Mouse (Mus musculus) embryonic facial prominence, embryonic 13.5 days (tissue): ENCODE data around the gene Rnf144b. TPM values are rescaled to one million over a fixed set of nuclear protein-coding genes. Genes with fewer than 3 reads are reported as not detected.

ENCODE experiments used
- ATAC-seq: fragments of 200-750 bp; cut with Nextera tagmentation; 2 replicates; pipeline ENCODE4 v1.8.0; 2017; ENCODE audit warnings: low read depth; ENCODE audit not compliant: insufficient number of reproducible peaks, insufficient read depth, low FRiP score, low TSS enrichment
- H3K27ac ChIP-seq: fragments of 300-500 bp; sonication (generic); 2 replicates; pipeline ENCODE4 v1.5.1; 2015; ENCODE audit warnings: moderate library complexity, mild to moderate bottlenecking, inconsistent platforms
- H3K27me3 ChIP-seq: fragments of 300-500 bp; sonication (generic); 2 replicates; pipeline ENCODE4 v1.6.1; 2015; ENCODE audit warnings: mild to moderate bottlenecking, inconsistent platforms
- H3K36me3 ChIP-seq: fragments of 300-500 bp; sonication (generic); 2 replicates; pipeline ENCODE4 v1.6.1; 2015; ENCODE audit warnings: mild to moderate bottlenecking, inconsistent platforms
- H3K4me1 ChIP-seq: fragments of 300-500 bp; sonication (generic); 2 replicates; pipeline ENCODE4 v1.6.1; 2015; ENCODE audit warnings: inconsistent platforms
- H3K4me2 ChIP-seq: fragments of 300-500 bp; sonication (generic); 2 replicates; pipeline ENCODE4 v1.6.1; 2015; ENCODE audit warnings: moderate library complexity, mild to moderate bottlenecking, inconsistent platforms
- H3K4me3 ChIP-seq: fragments of 300-500 bp; sonication (generic); 2 replicates; pipeline ENCODE4 v1.5.1; 2015; ENCODE audit warnings: mild to moderate bottlenecking, inconsistent platforms
- H3K9ac ChIP-seq: fragments of 300-500 bp; sonication (generic); 2 replicates; pipeline ENCODE4 v1.6.1; 2015; ENCODE audit warnings: mild to moderate bottlenecking, inconsistent platforms
- H3K9me3 ChIP-seq: fragments of 300-500 bp; sonication (generic); 2 replicates; pipeline ENCODE4 v1.6.1; 2016; ENCODE audit warnings: inconsistent platforms
- WGBS: fragments of 180-500 bp; shearing (Covaris S2); methylation state at CpG from one replicate; pipeline ENCODE4 v1.1.7; 2015; ENCODE audit warnings: mixed read lengths; 5-methylcytosine and 5-hydroxymethylcytosine counted together
- polyA plus RNA-seq: library from polyadenylated mRNA; unstranded; fragments of >200 nt; fragmentation: Nextera tagmentation; extraction: Ambion mirVana; gene quantifications from 2 replicates; pipeline ENCODE4 v1.2.1, GENCODE M21; 2015

Rnf144b gene
- polyA plus RNA-seq, 1 experiment from 2014 or later: 2.2 TPM

- Histone ChIP-seq H3K27ac (no peak overlapping the region), H3K4me1 (no peaks in the 10 kb centered on the region), H3K27me3 (no peaks in the 10 kb centered on the region), H3K4me2 (no peak overlapping the region), H3K9me3 (no peaks in the 10 kb centered on the region), H3K4me3 (no peak overlapping the region), H3K36me3 (no peaks in the 10 kb centered on the region), H3K9ac (no peak overlapping the region)
- 78% methylated on average over 5 of the region's 5 CpGs for WGBS
- ATAC-seq: no peak
Observed at GRCm38 (mm10) chr13:47182366-47182765, 59.9 kb downstream of the Rnf144b start.

- H3K4me3 ChIP-seq: no peak overlapping the region
- no peak for ATAC-seq
- no peaks in the 10 kb centered on the region for H3K36me3 ChIP-seq
- no peak overlapping the region for H3K27ac ChIP-seq
- H3K4me2 ChIP-seq: no peak overlapping the region
- no peaks in the 10 kb centered on the region for H3K4me1 ChIP-seq
- no peak overlapping the region for H3K9ac ChIP-seq
- 81% methylated on average over 9 of the region's 9 CpGs for WGBS
- no peaks in the 10 kb centered on the region for H3K27me3 ChIP-seq
- H3K9me3 ChIP-seq: no peaks in the 10 kb centered on the region
Observed at GRCm38 (mm10) chr13:47183033-47183730, 60.7 kb downstream of the Rnf144b start.

- no peak overlapping the region for H3K9ac ChIP-seq
- H3K4me1 ChIP-seq: no peaks in the 10 kb centered on the region
- H3K4me3 ChIP-seq: no peak overlapping the region
- whole genome bisulfite sequencing: 64% methylated on average over 9 of the region's 9 CpGs
- no peak overlapping the region for H3K4me2 ChIP-seq
- no peak for ATAC-seq
- H3K27ac ChIP-seq: no peak overlapping the region
- no peaks in the 10 kb centered on the region for H3K36me3 ChIP-seq
- H3K9me3 ChIP-seq: no peaks in the 10 kb centered on the region
- H3K27me3 ChIP-seq: no peaks in the 10 kb centered on the region
Observed at GRCm38 (mm10) chr13:47183771-47184170, 61.3 kb downstream of the Rnf144b start.

GRCm38 (mm10) chr13:47187836-47188235 is 65.4 kb downstream of the Rnf144b start:
- ATAC-seq: no peak
- H3K4me3 ChIP-seq: no peak overlapping the region
- WGBS: 80% methylated on average over 4 of the region's 4 CpGs

GRCm38 (mm10) chr13:47189971-47190370 is 67.5 kb downstream of the Rnf144b start:
- ATAC-seq: no peak
- Histone ChIP-seq H3K27me3 (peaks cover 30% of the 10 kb centered on the region), H3K4me2 (no peak overlapping the region), H3K4me1 (peaks cover 22% of the 10 kb centered on the region), H3K36me3 (no peaks in the 10 kb centered on the region), H3K9me3 (no peaks in the 10 kb centered on the region), H3K27ac (no peak overlapping the region), H3K9ac (no peak overlapping the region), H3K4me3 (no peak overlapping the region)
- 83% methylated on average over 7 of the region's 7 CpGs for WGBS

More at GRCm38 (mm10) chr13:47187836-47188235, 65.4 kb downstream of the Rnf144b start:
- no peak overlapping the region for H3K27ac ChIP-seq
- peaks cover 10% of the 10 kb centered on the region for H3K27me3 ChIP-seq
- H3K9ac ChIP-seq: no peak overlapping the region
- H3K36me3 ChIP-seq: no peaks in the 10 kb centered on the region
- no peaks in the 10 kb centered on the region for H3K9me3 ChIP-seq
- no peak overlapping the region for H3K4me2 ChIP-seq
- peaks cover 2% of the 10 kb centered on the region; the same call in 1 of the 2 replicates for H3K4me1 ChIP-seq

GRCm38 (mm10) chr13:47192200-47192599 is 69.7 kb downstream of the Rnf144b start:
- no peak overlapping the region for H3K27ac ChIP-seq
- H3K9ac ChIP-seq: no peak overlapping the region
- H3K27me3 ChIP-seq: peaks cover 40% of the 10 kb centered on the region
- H3K4me3 ChIP-seq: no peak overlapping the region
- H3K36me3 ChIP-seq: no peaks in the 10 kb centered on the region
- H3K4me1 ChIP-seq: peaks cover 26% of the 10 kb centered on the region
- no peaks in the 10 kb centered on the region for H3K9me3 ChIP-seq
- ATAC-seq: no peak
- H3K4me2 ChIP-seq: no peak overlapping the region
- WGBS: 73% methylated on average over 2 of the region's 2 CpGs

- WGBS: 51% methylated on average over 5 of the region's 5 CpGs
- no peak overlapping the region for H3K4me3 ChIP-seq
- peaks cover 40% of the 10 kb centered on the region for H3K27me3 ChIP-seq
- H3K9ac ChIP-seq: no peak overlapping the region
- no peak overlapping the region for H3K27ac ChIP-seq
- no peaks in the 10 kb centered on the region for H3K9me3 ChIP-seq
- no peak for ATAC-seq
- H3K4me1 ChIP-seq: peaks cover 29% of the 10 kb centered on the region
- H3K36me3 ChIP-seq: no peaks in the 10 kb centered on the region
- peak overlapping the region; percentile 88; the same call in 1 of the 2 replicates for H3K4me2 ChIP-seq
Observed at GRCm38 (mm10) chr13:47192771-47193170, 70.3 kb downstream of the Rnf144b start.

- Histone ChIP-seq H3K27ac (peak overlapping the region; percentile 60), H3K9me3 (no peaks in the 10 kb centered on the region), H3K9ac (peak overlapping the region; percentile 69), H3K4me1 (peaks cover 35% of the 10 kb centered on the region), H3K27me3 (peaks cover 40% of the 10 kb centered on the region), H3K4me3 (peak overlapping the region; percentile 52), H3K4me2 (peak overlapping the region; percentile 88), H3K36me3 (no peaks in the 10 kb centered on the region)
- 9% methylated on average over 32 of the region's 32 CpGs for WGBS
- ATAC-seq: peak; percentile 62; the same call in 1 of the 2 replicates
Observed at GRCm38 (mm10) chr13:47193326-47194153, 71.1 kb downstream of the Rnf144b start.

- peak overlapping the region; percentile 88 for H3K4me2 ChIP-seq
- H3K27me3 ChIP-seq: peaks cover 40% of the 10 kb centered on the region
- H3K4me3 ChIP-seq: peak overlapping the region; percentile 52
- no peak for ATAC-seq
- peaks cover 35% of the 10 kb centered on the region for H3K4me1 ChIP-seq
- H3K9me3 ChIP-seq: no peaks in the 10 kb centered on the region
- WGBS: 21% methylated on average over 11 of the region's 11 CpGs
- no peak overlapping the region for H3K27ac ChIP-seq
- no peaks in the 10 kb centered on the region for H3K36me3 ChIP-seq
- no peak overlapping the region for H3K9ac ChIP-seq
Observed at GRCm38 (mm10) chr13:47194695-47195094, 72.2 kb downstream of the Rnf144b start.

- no peak overlapping the region for H3K27ac ChIP-seq
- H3K9me3 ChIP-seq: no peaks in the 10 kb centered on the region
- H3K9ac ChIP-seq: no peak overlapping the region
- ATAC-seq: no peak
- WGBS: 76% methylated on average over 4 of the region's 4 CpGs
- 0 out of 2 replicates have a peak overlapping the region, but pooled peaks have one; percentile 88 for H3K4me2 ChIP-seq
- H3K36me3 ChIP-seq: no peaks in the 10 kb centered on the region
- peaks cover 40% of the 10 kb centered on the region for H3K27me3 ChIP-seq
- no peak overlapping the region for H3K4me3 ChIP-seq
- peaks cover 35% of the 10 kb centered on the region for H3K4me1 ChIP-seq
Observed at GRCm38 (mm10) chr13:47195491-47195890, 73.0 kb downstream of the Rnf144b start.

GRCm38 (mm10) chr13:47200011-47200670 is 77.7 kb downstream of the Rnf144b start:
- WGBS: 81% methylated on average over 12 of the region's 12 CpGs

More at GRCm38 (mm10) chr13:47200011-47200670, 77.7 kb downstream of the Rnf144b start:
- H3K27me3 ChIP-seq: peaks cover 8% of the 10 kb centered on the region
- H3K9ac ChIP-seq: no peak overlapping the region
- H3K9me3 ChIP-seq: no peaks in the 10 kb centered on the region
- ATAC-seq: no peak
- no peak overlapping the region for H3K4me2 ChIP-seq
- H3K4me3 ChIP-seq: no peak overlapping the region
- peaks cover 22% of the 10 kb centered on the region for H3K4me1 ChIP-seq
- no peak overlapping the region for H3K27ac ChIP-seq
- H3K36me3 ChIP-seq: no peaks in the 10 kb centered on the region
